Mouse (Mus musculus) embryonic facial prominence, embryonic 12.5 days (tissue): ENCODE measurements around the gene Pctp. TPM values are rescaled to one million over a fixed set of nuclear protein-coding genes. Genes with fewer than 3 reads are reported as not detected.

Experiments used
- ATAC-seq: fragments of 200-750 bp; cut with Nextera tagmentation; 2 replicates; pipeline ENCODE4 v1.8.0; 2017; ENCODE audit not compliant: insufficient number of reproducible peaks, insufficient read depth, low FRiP score, low TSS enrichment
- H3K27ac ChIP-seq: fragments of 300-500 bp; sonication (generic); 2 replicates; pipeline ENCODE4 v1.5.1; 2016; ENCODE audit warnings: mild to moderate bottlenecking
- H3K27me3 ChIP-seq: fragments of 300-500 bp; sonication (generic); 2 replicates; pipeline ENCODE4 v1.6.1; 2016; ENCODE audit warnings: mild to moderate bottlenecking, moderate library complexity
- H3K36me3 ChIP-seq: fragments of 300-500 bp; sonication (generic); 2 replicates; pipeline ENCODE4 v1.6.1; 2016; ENCODE audit warnings: mild to moderate bottlenecking
- H3K4me1 ChIP-seq: fragments of 300-500 bp; sonication (generic); 2 replicates; pipeline ENCODE4 v1.6.1; 2016
- H3K4me2 ChIP-seq: fragments of 300-500 bp; sonication (generic); replicated peaks from 2 replicates; pipeline ENCODE4 v1.6.1; 2016; ENCODE audit warnings: mild to moderate bottlenecking, moderate library complexity
- H3K4me3 ChIP-seq: fragments of 300-500 bp; sonication (generic); 2 replicates; pipeline ENCODE4 v1.5.1; 2016; ENCODE audit warnings: mild to moderate bottlenecking
- H3K9ac ChIP-seq: fragments of 300-500 bp; sonication (generic); 2 replicates; pipeline ENCODE4 v1.6.1; 2016; ENCODE audit warnings: mild to moderate bottlenecking, moderate library complexity
- H3K9me3 ChIP-seq: fragments of 300-500 bp; sonication (generic); 2 replicates; pipeline ENCODE4 v1.6.1; 2016; ENCODE audit warnings: mild to moderate bottlenecking, moderate library complexity
- WGBS: fragments of 180-500 bp; shearing (Covaris S2); methylation state at CpG from one replicate; pipeline ENCODE4 v1.1.7; 2016; 5-methylcytosine and 5-hydroxymethylcytosine counted together
- polyA plus RNA-seq: library from polyadenylated mRNA; unstranded; fragments of >200 nt; fragmentation: Nextera tagmentation; extraction: Ambion mirVana; gene quantifications from 2 replicates; pipeline ENCODE4 v1.2.1, GENCODE M21; 2016

Pctp gene
- polyA plus RNA-seq, 1 experiment from 2014 or later, result 7.5 TPM

DNA sequence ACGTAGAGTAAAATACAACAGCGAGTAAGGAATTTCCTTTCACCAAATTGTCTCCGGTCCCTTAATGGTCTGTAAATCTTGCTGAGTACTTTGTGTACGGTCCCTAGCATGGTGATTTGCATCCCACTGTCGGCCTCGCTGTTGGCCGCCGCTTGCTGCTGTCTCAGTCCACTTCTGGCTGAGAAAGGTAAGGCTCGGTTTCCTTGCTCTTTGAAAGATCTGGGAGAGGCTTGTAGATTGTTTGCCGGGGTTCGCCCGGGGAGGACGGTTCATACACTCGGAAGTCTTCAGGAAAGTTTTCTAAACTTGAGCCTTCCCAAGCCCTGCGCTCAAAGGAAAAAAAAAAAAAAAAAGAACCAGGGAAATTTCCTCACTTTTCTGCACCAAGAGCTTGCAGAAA, 27.9 kb upstream of the Pctp start:
- peak overlapping the region; percentile 51 for H3K4me2 ChIP-seq
- H3K27ac ChIP-seq, result no peak overlapping the region
- peak overlapping the region; percentile 39 for H3K9ac ChIP-seq
- WGBS, result 2% methylated on average over 15 of the region's 15 CpGs
- H3K36me3 ChIP-seq, result peaks cover 4% of the 10 kb centered on the region; the same call in 1 of the 2 replicates
- peaks cover 5% of the 10 kb centered on the region; the same call in 1 of the 2 replicates for H3K27me3 ChIP-seq
- peak overlapping the region; percentile 45 for H3K4me3 ChIP-seq
- peaks cover 46% of the 10 kb centered on the region for H3K4me1 ChIP-seq
- no peak for ATAC-seq
- no peaks in the 10 kb centered on the region for H3K9me3 ChIP-seq

- peaks cover 48% of the 10 kb centered on the region for H3K4me1 ChIP-seq
- H3K36me3 ChIP-seq, result no peaks in the 10 kb centered on the region
- H3K27me3 ChIP-seq, result peaks cover 5% of the 10 kb centered on the region; the same call in 1 of the 2 replicates
- 45% methylated on average over 13 of the region's 13 CpGs for WGBS
- H3K27ac ChIP-seq, result peak within 1 kb of the TSS; percentile 80
- H3K4me2 ChIP-seq, result peak within 1 kb of the TSS; percentile 51
- ATAC-seq, result no peak
- no peaks in the 10 kb centered on the region for H3K9me3 ChIP-seq
- peak within 1 kb of the TSS; percentile 45 for H3K4me3 ChIP-seq
- peak within 1 kb of the TSS; percentile 39 for H3K9ac ChIP-seq
Measured at GRCm38 (mm10) chr11:90029841-90030398, 27.2 kb upstream of the Pctp start, which contains the start of gene Tmem100. Gene Tmem100 (plus strand): TSS chr11:90030348.

- H3K4me3 ChIP-seq, result no peak overlapping the region
- ATAC-seq, result no peak
Measured at GRCm38 (mm10) chr11:90029354-90029753, 26.7 kb upstream of the Pctp start.

GRCm38 (mm10) chr11:90028746-90029145, 26.1 kb upstream of the Pctp start:
- WGBS, result 81% methylated on average over 8 of the region's 8 CpGs
- no peaks in the 10 kb centered on the region for H3K36me3 ChIP-seq
- no peak overlapping the region for H3K4me3 ChIP-seq
- H3K27ac ChIP-seq, result peak overlapping the region; percentile 77
- H3K9me3 ChIP-seq, result no peaks in the 10 kb centered on the region
- H3K4me2 ChIP-seq, result no peak overlapping the region
- peaks cover 5% of the 10 kb centered on the region; the same call in 1 of the 2 replicates for H3K27me3 ChIP-seq
- ATAC-seq, result no peak
- no peak overlapping the region for H3K9ac ChIP-seq
- peaks cover 48% of the 10 kb centered on the region for H3K4me1 ChIP-seq

More at GRCm38 (mm10) chr11:90029354-90029753, 26.7 kb upstream of the Pctp start:
- peak overlapping the region; percentile 51 for H3K4me2 ChIP-seq
- H3K27me3 ChIP-seq, result peaks cover 5% of the 10 kb centered on the region; the same call in 1 of the 2 replicates
- no peaks in the 10 kb centered on the region for H3K36me3 ChIP-seq
- WGBS, result 14% methylated on average over 10 of the region's 10 CpGs
- H3K9me3 ChIP-seq, result no peaks in the 10 kb centered on the region
- no peak overlapping the region for H3K9ac ChIP-seq
- H3K4me1 ChIP-seq, result peaks cover 48% of the 10 kb centered on the region
- peak overlapping the region; percentile 80 for H3K27ac ChIP-seq

DNA sequence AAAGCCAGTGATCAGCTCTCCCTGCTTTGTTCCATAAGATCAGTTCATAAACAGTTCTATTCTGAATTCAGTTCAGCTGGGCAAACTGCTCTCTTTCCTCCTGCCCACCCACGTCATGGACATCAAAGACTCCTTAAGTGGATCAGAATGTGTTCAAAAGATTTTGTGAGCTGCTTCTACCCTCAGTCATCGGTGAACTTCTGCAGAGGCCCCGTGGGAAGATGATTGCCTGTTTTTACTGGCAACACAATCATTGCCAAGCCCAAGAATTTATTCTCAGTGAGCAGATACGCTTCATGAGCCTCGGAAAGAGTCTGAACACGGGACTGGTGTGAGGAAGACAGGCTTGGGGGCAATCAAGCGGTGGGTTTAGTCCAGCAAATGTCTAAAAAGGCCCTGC, 24.5 kb upstream of the Pctp start:
- Histone ChIP-seq H3K9ac (no peak overlapping the region), H3K36me3 (no peaks in the 10 kb centered on the region), H3K27me3 (peaks cover 5% of the 10 kb centered on the region; the same call in 1 of the 2 replicates), H3K27ac (peak overlapping the region; percentile 61), H3K9me3 (no peaks in the 10 kb centered on the region), H3K4me2 (no peak overlapping the region), H3K4me3 (no peak overlapping the region), H3K4me1 (peaks cover 38% of the 10 kb centered on the region)
- no peak for ATAC-seq
- WGBS, result 27% methylated on average over 7 of the region's 7 CpGs

GRCm38 (mm10) chr11:90026802-90027174, 24.1 kb upstream of the Pctp start:
- H3K27ac ChIP-seq, result peak overlapping the region; percentile 59; the same call in 1 of the 2 replicates
- no peak overlapping the region for H3K4me2 ChIP-seq
- no peaks in the 10 kb centered on the region for H3K9me3 ChIP-seq
- H3K9ac ChIP-seq, result no peak overlapping the region
- H3K36me3 ChIP-seq, result no peaks in the 10 kb centered on the region
- H3K4me1 ChIP-seq, result peaks cover 38% of the 10 kb centered on the region
- 25% methylated on average over 5 of the region's 5 CpGs for WGBS
- no peak for ATAC-seq
- peaks cover 3% of the 10 kb centered on the region; the same call in 1 of the 2 replicates for H3K27me3 ChIP-seq
- H3K4me3 ChIP-seq, result no peak overlapping the region

- no peak overlapping the region for H3K9ac ChIP-seq
- no peaks in the 10 kb centered on the region for H3K9me3 ChIP-seq
- no peak overlapping the region for H3K4me3 ChIP-seq
- no peaks in the 10 kb centered on the region for H3K27me3 ChIP-seq
- no peak for ATAC-seq
- peaks cover 31% of the 10 kb centered on the region for H3K4me1 ChIP-seq
- no peak overlapping the region for H3K4me2 ChIP-seq
- H3K36me3 ChIP-seq, result no peaks in the 10 kb centered on the region
- peak overlapping the region; percentile 59 for H3K27ac ChIP-seq
- 50% methylated on average over 14 of the region's 14 CpGs for WGBS
Measured at GRCm38 (mm10) chr11:90025891-90026801, 23.5 kb upstream of the Pctp start.

DNA sequence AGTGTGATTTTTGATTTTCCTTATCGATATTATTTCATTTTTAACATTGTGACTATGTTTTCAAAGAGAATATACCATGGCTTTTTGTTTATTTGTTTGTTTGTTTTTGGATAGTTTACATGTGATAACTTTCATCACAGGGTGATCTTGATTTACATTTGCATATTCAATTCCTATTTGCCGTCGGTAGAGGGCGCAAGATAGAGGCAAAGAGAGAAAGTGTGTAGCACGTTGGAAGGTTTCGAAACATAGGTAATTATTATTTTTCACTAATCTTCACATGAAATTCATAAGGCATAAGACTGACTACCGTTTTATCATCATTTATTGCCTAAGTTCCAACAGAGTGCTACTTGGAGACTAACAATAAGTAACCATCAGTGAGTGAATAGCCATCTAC, 16.5 kb upstream of the Pctp start:
- Histone ChIP-seq H3K9me3 (no peaks in the 10 kb centered on the region), H3K27ac (no peak overlapping the region), H3K27me3 (no peaks in the 10 kb centered on the region), H3K9ac (no peak overlapping the region), H3K36me3 (no peaks in the 10 kb centered on the region), H3K4me3 (no peak overlapping the region), H3K4me2 (no peak overlapping the region), H3K4me1 (peaks cover 5% of the 10 kb centered on the region)
- ATAC-seq, result no peak
- WGBS, result 25% methylated on average over 7 of the region's 7 CpGs

DNA sequence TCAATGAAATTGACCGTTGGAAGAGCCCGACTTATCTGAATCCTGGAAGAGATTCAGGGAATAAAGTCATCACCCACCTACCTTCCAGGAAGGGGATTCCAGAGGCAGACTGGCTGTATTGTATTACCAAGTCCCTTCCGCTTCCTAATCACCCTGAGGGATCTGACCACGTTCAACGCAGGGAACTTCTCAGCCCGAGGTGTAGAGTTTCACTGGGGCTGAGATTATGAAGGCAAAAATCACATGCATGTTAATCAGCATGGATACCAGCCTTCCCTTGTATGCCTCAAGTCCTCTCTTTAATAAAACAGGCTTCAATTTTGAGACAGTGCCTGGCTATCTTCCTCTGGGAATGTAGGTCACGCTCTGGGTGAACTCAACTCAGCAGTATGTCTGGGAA, 12.6 kb upstream of the Pctp start:
- Histone ChIP-seq H3K27me3 (no peaks in the 10 kb centered on the region), H3K36me3 (no peaks in the 10 kb centered on the region), H3K9ac (no peak overlapping the region), H3K4me2 (no peak overlapping the region), H3K4me3 (no peak overlapping the region), H3K27ac (no peak overlapping the region), H3K4me1 (peaks cover 5% of the 10 kb centered on the region), H3K9me3 (no peaks in the 10 kb centered on the region)
- ATAC-seq, result no peak
- 27% methylated on average over 7 of the region's 7 CpGs for WGBS

GRCm38 (mm10) chr11:90013657-90014056, 11.0 kb upstream of the Pctp start:
- no peaks in the 10 kb centered on the region for H3K27me3 ChIP-seq
- WGBS, result 83% methylated on average over 6 of the region's 6 CpGs
- ATAC-seq, result no peak
- H3K4me1 ChIP-seq, result peaks cover 5% of the 10 kb centered on the region
- no peaks in the 10 kb centered on the region for H3K36me3 ChIP-seq
- no peak overlapping the region for H3K9ac ChIP-seq
- H3K4me2 ChIP-seq, result no peak overlapping the region
- H3K4me3 ChIP-seq, result no peak overlapping the region
- H3K9me3 ChIP-seq, result no peaks in the 10 kb centered on the region
- H3K27ac ChIP-seq, result no peak overlapping the region

GRCm38 (mm10) chr11:90007791-90008531, 5.3 kb upstream of the Pctp start:
- Histone ChIP-seq H3K4me1 (no peaks in the 10 kb centered on the region), H3K27ac (no peak overlapping the region), H3K4me3 (no peak overlapping the region), H3K4me2 (no peak overlapping the region), H3K9me3 (no peaks in the 10 kb centered on the region), H3K9ac (no peak overlapping the region), H3K36me3 (no peaks in the 10 kb centered on the region), H3K27me3 (no peaks in the 10 kb centered on the region)
- WGBS, result 45% methylated on average over 7 of the region's 7 CpGs
- no peak for ATAC-seq
